Mouse (Mus musculus) intestine, postnatal 0 days (tissue): ENCODE results near the gene Trim29. TPM values are rescaled to one million over a fixed set of nuclear protein-coding genes. Genes with fewer than 3 reads are reported as not detected.

ENCODE experiments used
- ATAC-seq: fragments of 200-750 bp; cut with Nextera tagmentation; 2 replicates; pipeline ENCODE4 v1.8.0; 2017; ENCODE audit warnings: mild to moderate bottlenecking, moderate TSS enrichment, moderate library complexity
- H3K27ac ChIP-seq: fragments of 300-500 bp; sonication (generic); 2 replicates; pipeline ENCODE4 v1.5.1; 2014; ENCODE audit warnings: mild to moderate bottlenecking, low read depth, low read length, moderate library complexity
- H3K27me3 ChIP-seq: fragments of 300-500 bp; sonication (generic); replicated peaks from 2 replicates; pipeline ENCODE4 v1.6.1; 2014; ENCODE audit warnings: low read length, mixed read lengths; ENCODE audit not compliant: control insufficient read depth, insufficient read depth
- H3K36me3 ChIP-seq: fragments of 300-500 bp; sonication (generic); 2 replicates; pipeline ENCODE4 v1.6.1; 2014; ENCODE audit warnings: mild to moderate bottlenecking, moderate library complexity; ENCODE audit not compliant: control insufficient read depth, insufficient read depth
- H3K4me1 ChIP-seq: fragments of 300-500 bp; sonication (generic); replicated peaks from 2 replicates; pipeline ENCODE4 v1.6.1; 2014; ENCODE audit warnings: antibody characterized with exemption, low read length, mixed read lengths; ENCODE audit not compliant: control insufficient read depth, insufficient read depth
- H3K4me2 ChIP-seq: fragments of 300-500 bp; sonication (generic); replicated peaks from 2 replicates; pipeline ENCODE4 v1.6.1; 2014; ENCODE audit warnings: low read depth, mild to moderate bottlenecking, moderate library complexity
- H3K4me3 ChIP-seq: fragments of 300-500 bp; sonication (generic); 2 replicates; pipeline ENCODE4 v1.5.1; 2014; ENCODE audit warnings: low read depth, low read length
- H3K9ac ChIP-seq: fragments of 300-500 bp; sonication (generic); 2 replicates; pipeline ENCODE4 v1.6.1; 2014; ENCODE audit warnings: mild to moderate bottlenecking, low read depth, low read length
- H3K9me3 ChIP-seq: fragments of 300-500 bp; sonication (generic); 2 replicates; pipeline ENCODE4 v1.6.1; 2016; ENCODE audit warnings: mixed run types; ENCODE audit not compliant: control insufficient read depth
- CTCF ChIP-seq: sonication (generic); IDR thresholded peaks from 2 replicates; pipeline ENCODE4 v1.5.1; 2016; ENCODE audit warnings: low read depth, mild to moderate bottlenecking, control low read depth, antibody characterized with exemption, moderate library complexity
- WGBS: fragments of 180-500 bp; shearing (Covaris S2); extraction: QIAGEN DNeasy Blood & Tissue Kit; methylation state at CpG from one replicate; pipeline ENCODE4 v1.1.7; 2014; 5-methylcytosine and 5-hydroxymethylcytosine counted together
- polyA plus RNA-seq: library from polyadenylated mRNA; unstranded; fragments of >200 nt; fragmentation: Nextera tagmentation; extraction: Ambion mirVana; gene quantifications from 2 replicates; pipeline ENCODE4 v1.2.1, GENCODE M21; 2015

Trim29 gene
- polyA plus RNA-seq, 1 experiment from 2014 or later: 0.26 TPM

DNA sequence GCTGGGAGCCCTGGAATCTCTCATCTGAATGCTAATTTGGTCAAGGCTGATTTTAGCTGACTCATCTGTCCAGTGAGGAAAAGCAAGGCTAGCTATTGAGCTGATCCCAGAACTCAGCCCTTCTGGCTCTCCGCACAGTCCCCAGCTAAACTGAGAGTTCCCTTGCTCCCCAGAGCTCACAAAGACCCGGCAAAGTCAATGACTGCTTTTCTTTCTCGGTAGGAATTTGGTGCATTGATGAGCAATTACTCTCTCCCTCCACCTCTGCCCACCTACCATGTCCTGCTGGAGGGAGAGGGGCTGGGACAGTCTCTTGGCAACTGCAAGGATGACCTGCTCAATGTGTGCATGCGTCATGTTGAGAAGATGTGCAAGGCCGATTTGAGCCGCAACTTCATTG is 11.3 kb downstream of the Trim29 start:
- no peak for TF ChIP-seq CTCF
- no peak overlapping the region for H3K27ac ChIP-seq
- no peaks in the 10 kb centered on the region; the same call in 1 of the 2 replicates for H3K27me3 ChIP-seq
- H3K4me2 ChIP-seq: no peak overlapping the region
- H3K4me3 ChIP-seq: no peak overlapping the region
- no peak for ATAC-seq
- no peaks in the 10 kb centered on the region for H3K9me3 ChIP-seq
- H3K36me3 ChIP-seq: no peaks in the 10 kb centered on the region
- WGBS: 79% methylated on average over 6 of the region's 6 CpGs
- no peak overlapping the region for H3K9ac ChIP-seq
- no peaks in the 10 kb centered on the region for H3K4me1 ChIP-seq

DNA sequence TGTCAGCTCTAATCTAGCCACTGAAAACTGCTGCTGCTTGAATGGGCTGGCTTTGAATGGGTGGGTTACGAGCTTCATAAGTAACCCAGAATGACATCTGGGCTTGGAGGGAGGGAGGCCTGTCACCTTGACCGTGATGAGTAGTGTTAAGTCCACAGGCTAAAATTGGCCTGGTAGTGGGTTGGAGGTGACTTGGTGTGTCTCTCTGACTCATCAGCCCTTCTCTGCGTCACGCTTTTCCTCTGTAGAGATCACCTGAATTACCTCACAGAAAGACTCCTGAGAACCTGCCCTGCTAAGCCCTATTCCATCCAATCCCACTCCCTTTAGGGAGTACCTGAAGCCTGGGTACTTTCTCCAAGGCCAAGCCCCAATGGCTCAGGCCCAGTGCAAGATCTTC is 12.0 kb downstream of the Trim29 start:
- Histone ChIP-seq H3K4me3 (no peak overlapping the region), H3K9ac (no peak overlapping the region), H3K36me3 (no peaks in the 10 kb centered on the region), H3K27ac (no peak overlapping the region), H3K4me1 (no peaks in the 10 kb centered on the region), H3K27me3 (no peaks in the 10 kb centered on the region; the same call in 1 of the 2 replicates), H3K9me3 (no peaks in the 10 kb centered on the region), H3K4me2 (no peak overlapping the region)
- no peak for ATAC-seq
- 86% methylated on average over 4 of the region's 4 CpGs for WGBS
- no peak for TF ChIP-seq CTCF

- Histone ChIP-seq H3K27ac (no peak overlapping the region), H3K4me1 (no peaks in the 10 kb centered on the region), H3K4me3 (no peak overlapping the region), H3K27me3 (no peaks in the 10 kb centered on the region; the same call in 1 of the 2 replicates), H3K4me2 (no peak overlapping the region), H3K9me3 (no peaks in the 10 kb centered on the region), H3K36me3 (no peaks in the 10 kb centered on the region), H3K9ac (no peak overlapping the region)
- ATAC-seq: no peak
- 62% methylated on average over 3 of the region's 3 CpGs for WGBS
- TF ChIP-seq CTCF: no peak
These were observed 14.8 kb downstream of the Trim29 start for GRCm38 (mm10) chr9:43325486-43325885.

- H3K9me3 ChIP-seq: no peaks in the 10 kb centered on the region
- H3K27ac ChIP-seq: no peak overlapping the region
- ATAC-seq: no peak; the same call in 1 of the 2 replicates
- H3K4me2 ChIP-seq: no peak overlapping the region
- 52% methylated on average over 7 of the region's 7 CpGs for whole genome bisulfite sequencing
- no peaks in the 10 kb centered on the region for H3K36me3 ChIP-seq
- no peak overlapping the region for H3K9ac ChIP-seq
- H3K4me1 ChIP-seq: no peaks in the 10 kb centered on the region
- TF ChIP-seq CTCF: no peak
- H3K27me3 ChIP-seq: no peaks in the 10 kb centered on the region; the same call in 1 of the 2 replicates
- H3K4me3 ChIP-seq: no peak overlapping the region
These were observed 15.5 kb downstream of the Trim29 start for GRCm38 (mm10) chr9:43326015-43326631.

- Histone ChIP-seq H3K9ac (no peak overlapping the region), H3K36me3 (no peaks in the 10 kb centered on the region), H3K27ac (no peak overlapping the region), H3K4me2 (no peak overlapping the region), H3K4me1 (no peaks in the 10 kb centered on the region), H3K27me3 (no peaks in the 10 kb centered on the region; the same call in 1 of the 2 replicates), H3K9me3 (no peaks in the 10 kb centered on the region), H3K4me3 (no peak overlapping the region)
- TF ChIP-seq CTCF: peak; percentile 61
- ATAC-seq: 0 out of 2 replicates have a peak, but pooled peaks have one; percentile 25
- 52% methylated on average over 21 of the region's 21 CpGs for WGBS
These were observed 16.8 kb downstream of the Trim29 start for GRCm38 (mm10) chr9:43327182-43328129.

DNA sequence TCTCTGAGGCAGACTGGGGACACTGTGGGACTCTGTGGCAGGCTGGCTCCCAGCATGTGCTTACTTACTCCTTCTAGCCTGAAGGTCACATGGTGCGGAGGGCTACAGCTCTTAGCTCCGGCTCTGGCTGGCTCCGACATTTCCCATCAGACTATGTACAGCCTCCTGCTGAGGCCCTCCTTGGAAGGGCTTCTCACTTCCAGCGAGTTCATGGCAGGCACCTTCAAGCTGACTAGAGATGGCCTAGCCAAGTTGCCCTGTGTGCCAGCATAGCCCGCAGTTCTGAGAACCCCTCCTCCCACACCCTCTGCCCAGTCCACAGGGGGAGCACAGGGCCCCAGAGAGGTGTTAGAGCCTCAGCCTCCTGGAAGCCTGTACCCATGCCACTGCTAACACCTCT is 19.8 kb downstream of the Trim29 start:
- Histone ChIP-seq H3K4me3 (no peak overlapping the region), H3K27me3 (no peaks in the 10 kb centered on the region), H3K9ac (no peak overlapping the region), H3K4me1 (no peaks in the 10 kb centered on the region), H3K9me3 (no peaks in the 10 kb centered on the region), H3K36me3 (no peaks in the 10 kb centered on the region), H3K27ac (no peak overlapping the region), H3K4me2 (no peak overlapping the region)
- ATAC-seq: no peak
- 48% methylated on average over 5 of the region's 5 CpGs for WGBS
- TF ChIP-seq CTCF: no peak
